In the genomic region with DNA sequence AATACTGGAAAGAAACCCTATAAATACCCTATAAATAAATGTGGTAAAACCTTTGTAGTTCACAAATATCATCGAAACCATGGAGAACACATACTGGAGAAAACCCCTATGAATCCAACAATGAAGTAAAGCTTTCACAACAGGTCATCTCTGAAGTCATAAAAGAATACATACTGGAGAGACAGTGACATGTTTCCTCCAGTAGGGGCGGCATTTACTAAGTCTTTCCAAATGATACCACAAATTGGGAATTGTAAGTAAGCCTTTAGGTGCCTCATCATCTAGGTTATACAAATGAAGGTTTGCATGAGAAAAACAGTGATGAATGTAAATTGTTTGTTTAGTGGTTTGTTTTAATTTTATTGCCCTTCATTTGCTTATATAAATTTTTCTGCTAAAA, we compare ENCODE assay signal across 9 mouse cellular contexts. TPM values are rescaled to one million over a fixed set of nuclear protein-coding genes. Genes with fewer than 3 reads are reported as not detected.
DNase-seq lines count a peak whose midpoint lies in the region; ATAC-seq and TF ChIP-seq lines count a peak whose summit lies in the region.
"Had no signal": no experiment of that assay in that cellular context is flagged by ENCODE, and none has a peak within 500 bp of the region (broad histone marks: within the 10 kb centered on the region; RNA-seq: fewer than 3 reads in every experiment).

No protein-coding gene starts in this region.

- no peaks in the 10 kb centered on the region for H3K79me2 ChIP-seq in liver, adult 2 months (ENCODE audit: control insufficient read depth, insufficient read depth, low read length)

- H3K9ac ChIP-seq in liver, adult 2 months (ENCODE audit: low read depth, low read length) = no peak overlapping the region
- H3K9ac ChIP-seq in liver, embryonic 12.5 days = no peak overlapping the region

- no peak for ATAC-seq in liver, embryonic 12.5 days

- no peak overlapping the region for H3K4me3 ChIP-seq in liver, adult 2 months (ENCODE audit: insufficient read depth, low read depth, low read length)
- no peak overlapping the region for H3K4me3 ChIP-seq in liver, embryonic 12.5 days
- H3K4me3 ChIP-seq: hindbrain, embryonic 10.5 days had no signal

- H3K4me1 ChIP-seq in liver, adult 2 months (ENCODE audit: control insufficient read depth, insufficient read depth, low read length) = no peaks in the 10 kb centered on the region
- H3K4me1 ChIP-seq in liver, embryonic 12.5 days = no peaks in the 10 kb centered on the region
- H3K4me1 ChIP-seq: hindbrain, embryonic 10.5 days had no signal

- no peak overlapping the region for H3K4me2 ChIP-seq in liver, embryonic 12.5 days

- no peak overlapping the region for H3K27ac ChIP-seq in liver, adult 2 months (replicated peaks; ENCODE audit: insufficient read depth, low read depth, low read length)
- H3K27ac ChIP-seq in liver, embryonic 12.5 days = no peak overlapping the region
- H3K27ac ChIP-seq: hindbrain, embryonic 10.5 days had no signal

- peak; percentile 16 to 30 for DNase-seq in cerebellum, postnatal 10 days
- no peak for DNase-seq in cerebellum, adult 9-11 months
- peak; percentile 54 for DNase-seq in liver, adult 2 months (ENCODE audit: extremely low read depth, low read depth, low spot score)
- peak; percentile 42 for DNase-seq in embryo, embryonic 10.5 days (ENCODE audit: low spot score)
- DNase-seq in retina, postnatal 1 day = peak; percentile 28
- no peak for DNase-seq in urinary bladder, postnatal 36 days (ENCODE audit: low spot score in 2 of 2)
- no peak for DNase-seq in frontal cortex, postnatal 10 days (ENCODE audit: low spot score in 2 of 2)

- no peaks in the 10 kb centered on the region for H3K27me3 ChIP-seq in liver, adult 2 months (ENCODE audit: control insufficient read depth, insufficient read depth, low read length)
- H3K27me3 ChIP-seq in liver, embryonic 12.5 days (replicated peaks) = no peaks in the 10 kb centered on the region

- no peaks in the 10 kb centered on the region for H3K9me3 ChIP-seq in liver, embryonic 12.5 days (replicated peaks)
- H3K9me3 ChIP-seq: hindbrain, embryonic 10.5 days had no signal

- no peak for TF ChIP-seq POLR2A in liver, adult 2 months (IDR thresholded peaks at IDR 0.05; ENCODE audit: extremely low read depth, insufficient read depth, low read length)

- H3K36me3 ChIP-seq in liver, adult 2 months (ENCODE audit: control insufficient read depth, insufficient read depth, low read length) = no peaks in the 10 kb centered on the region
- H3K36me3 ChIP-seq in liver, embryonic 12.5 days = no peaks in the 10 kb centered on the region
- H3K36me3 ChIP-seq: hindbrain, embryonic 10.5 days had no signal

- TF ChIP-seq CTCF in liver, adult 2 months (IDR thresholded peaks at IDR 0.05; ENCODE audit: low read depth, low read length) = 0 out of 2 replicates have a peak, but pooled peaks have one; percentile 2

- WGBS in liver, adult 2 months = 50% methylated on average over 2 of the region's 2 CpGs
- 31% methylated on average over 2 of the region's 2 CpGs for WGBS in liver, embryonic 12.5 days (ENCODE audit: insufficient replicate concordance)

RNA-seq across cellular contexts. Expression of a gene that starts 48.0 kb away (rescaled TPM):
- 8.6 and 12.8 TPM in 2 replicates for total RNA-seq in liver, adult 2 months (2014; rRNA removed)
- 6.6 and 7.6 TPM in 2 replicates for polyA plus RNA-seq in liver, adult 2 months (2012; rRNA removed)
- 13.5 and 13.8 TPM in 2 replicates for polyA plus RNA-seq in liver, embryonic 12.5 days (2016; fragmentation: Nextera tagmentation; extraction: Ambion mirVana)

RNA-seq across cellular contexts. Expression of a gene that starts 48.2 kb away (rescaled TPM):
- total RNA-seq in liver, adult 2 months (2014; rRNA removed) = 4.0 and 5.8 TPM in 2 replicates
- polyA plus RNA-seq in liver, adult 2 months (2012; rRNA removed) = 2.1 and 2.8 TPM in 2 replicates
- polyA plus RNA-seq in liver, embryonic 12.5 days (2016; fragmentation: Nextera tagmentation; extraction: Ambion mirVana) = 60.1 and 62.8 TPM in 2 replicates

Comparison
In these comparisons a context has a peak if more than half of its experiments do, and no peak if none do; other contexts are left out.
1. DNase-seq: peak in cerebellum, postnatal 10 days (2 of 2), liver, adult 2 months (single experiment), embryo, embryonic 10.5 days (single experiment) and retina, postnatal 1 day (single experiment); none in cerebellum, adult 9-11 months (single experiment), urinary bladder, postnatal 36 days (0 of 2) and frontal cortex, postnatal 10 days (0 of 2).
2. RNA of a gene that starts 48.2 kb away (polyA plus RNA-seq): 60.1 to 62.8 TPM in liver, embryonic 12.5 days; 2.1 to 2.8 TPM in liver, adult 2 months; every median in the first group is over 10 times any median in the second.